Mouse (Mus musculus): ENCODE results near the gene Plcd1. TPM values are rescaled to one million over a fixed set of nuclear protein-coding genes. Genes with fewer than 3 reads are reported as not detected.

The Plcd1 gene
- polyA plus RNA-seq, 1 experiment from 2014 or later: 31.9 TPM

DNA sequence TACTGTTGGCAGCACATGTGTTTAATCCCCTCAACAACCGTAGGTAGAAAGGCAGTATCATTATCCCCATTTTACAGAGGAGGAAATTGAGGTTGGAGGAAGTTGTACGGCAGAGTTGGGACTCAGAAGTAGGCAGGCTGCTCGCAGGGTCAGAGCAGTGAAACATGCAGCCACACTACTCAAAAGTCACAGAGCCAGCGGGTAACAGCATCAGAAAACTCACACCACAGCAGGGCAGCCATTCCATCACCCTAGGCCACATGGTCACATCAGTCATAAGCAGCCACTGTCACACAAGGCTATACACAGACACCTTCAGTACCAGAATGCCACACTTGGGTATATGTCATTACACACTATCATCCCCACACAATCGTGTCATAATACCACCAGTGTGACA, 6.0 kb downstream of the Plcd1 start:
- 0 out of 2 replicates have a peak, but pooled peaks cover 4% of the 10 kb centered on the region for H3K36me3 ChIP-seq
- 89% methylated on average over 5 of the region's 5 CpGs for whole genome bisulfite sequencing
- no peak overlapping the region; the same call in 1 of the 2 replicates for H3K4me3 ChIP-seq
- ATAC-seq (ENCODE audit: low FRiP score, low read depth): no peak
- 0 out of 2 replicates have a peak overlapping the region, but pooled peaks have one; percentile 44 for H3K4me2 ChIP-seq (replicated peaks)
- no peaks in the 10 kb centered on the region for H3K9me3 ChIP-seq
- H3K9ac ChIP-seq (replicated peaks): no peak overlapping the region
- H3K4me1 ChIP-seq: peaks cover 36% of the 10 kb centered on the region
- no peak overlapping the region for H3K27ac ChIP-seq (replicated peaks)
- peaks cover 46% of the 10 kb centered on the region for H3K27me3 ChIP-seq

DNA sequence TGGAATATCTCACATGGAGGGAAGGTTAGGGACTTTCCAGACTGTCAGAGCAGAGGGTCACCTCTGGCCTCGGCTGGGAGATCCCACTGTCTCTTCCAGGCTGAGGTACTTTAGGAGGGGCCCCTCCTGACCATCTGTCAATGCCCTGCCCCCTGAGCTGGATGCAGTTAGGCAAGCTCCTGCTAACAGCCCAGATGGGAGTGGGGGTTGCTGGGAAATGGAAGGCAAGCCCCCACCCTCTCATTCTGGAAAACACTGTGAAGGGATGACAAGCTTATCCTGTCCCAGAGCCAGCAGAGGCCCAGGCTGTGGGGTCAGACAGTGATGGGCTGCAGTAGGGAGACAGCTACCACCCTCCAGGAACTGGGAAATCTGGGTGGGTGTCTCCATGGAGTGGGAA, 6.9 kb downstream of the Plcd1 start:
- Histone ChIP-seq H3K36me3 (0 out of 2 replicates have a peak, but pooled peaks cover 4% of the 10 kb centered on the region), H3K4me2 (replicated peaks) (no peak overlapping the region), H3K27ac (replicated peaks) (no peak overlapping the region), H3K9me3 (no peaks in the 10 kb centered on the region), H3K4me3 (no peak overlapping the region), H3K27me3 (peaks cover 37% of the 10 kb centered on the region), H3K4me1 (peaks cover 36% of the 10 kb centered on the region), H3K9ac (replicated peaks) (no peak overlapping the region)
- no peak for ATAC-seq (ENCODE audit: low FRiP score, low read depth)
- WGBS: 39% methylated on average over 1 of the region's 1 CpGs

DNA sequence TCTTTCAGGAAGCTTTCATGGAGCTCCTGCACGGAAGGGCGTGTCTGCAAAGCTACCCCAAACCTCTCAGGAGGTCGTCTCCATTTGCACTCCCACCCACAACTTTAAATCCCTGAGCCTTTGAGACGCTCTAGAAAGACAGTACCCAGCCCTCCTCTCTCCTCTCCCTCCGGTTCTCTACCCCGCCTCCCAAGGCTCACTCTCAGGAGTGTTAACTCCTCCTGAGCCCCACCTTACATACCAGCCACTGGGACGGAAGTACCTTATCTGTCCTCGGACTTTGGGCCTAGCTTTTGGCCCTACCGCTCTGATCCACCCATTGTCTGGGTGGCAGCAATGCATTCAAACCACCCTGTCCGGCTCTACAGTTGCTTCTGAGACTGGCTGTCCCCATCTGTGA, 9.3 kb downstream of the Plcd1 start:
- Histone ChIP-seq H3K27ac (replicated peaks) (no peak overlapping the region), H3K36me3 (0 out of 2 replicates have a peak, but pooled peaks cover 4% of the 10 kb centered on the region), H3K4me3 (no peak overlapping the region), H3K4me1 (peaks cover 35% of the 10 kb centered on the region), H3K27me3 (peaks cover 22% of the 10 kb centered on the region), H3K9me3 (no peaks in the 10 kb centered on the region), H3K9ac (replicated peaks) (no peak overlapping the region), H3K4me2 (replicated peaks) (no peak overlapping the region)
- WGBS: 77% methylated on average over 10 of the region's 10 CpGs
- no peak for ATAC-seq (ENCODE audit: low FRiP score, low read depth)

DNA sequence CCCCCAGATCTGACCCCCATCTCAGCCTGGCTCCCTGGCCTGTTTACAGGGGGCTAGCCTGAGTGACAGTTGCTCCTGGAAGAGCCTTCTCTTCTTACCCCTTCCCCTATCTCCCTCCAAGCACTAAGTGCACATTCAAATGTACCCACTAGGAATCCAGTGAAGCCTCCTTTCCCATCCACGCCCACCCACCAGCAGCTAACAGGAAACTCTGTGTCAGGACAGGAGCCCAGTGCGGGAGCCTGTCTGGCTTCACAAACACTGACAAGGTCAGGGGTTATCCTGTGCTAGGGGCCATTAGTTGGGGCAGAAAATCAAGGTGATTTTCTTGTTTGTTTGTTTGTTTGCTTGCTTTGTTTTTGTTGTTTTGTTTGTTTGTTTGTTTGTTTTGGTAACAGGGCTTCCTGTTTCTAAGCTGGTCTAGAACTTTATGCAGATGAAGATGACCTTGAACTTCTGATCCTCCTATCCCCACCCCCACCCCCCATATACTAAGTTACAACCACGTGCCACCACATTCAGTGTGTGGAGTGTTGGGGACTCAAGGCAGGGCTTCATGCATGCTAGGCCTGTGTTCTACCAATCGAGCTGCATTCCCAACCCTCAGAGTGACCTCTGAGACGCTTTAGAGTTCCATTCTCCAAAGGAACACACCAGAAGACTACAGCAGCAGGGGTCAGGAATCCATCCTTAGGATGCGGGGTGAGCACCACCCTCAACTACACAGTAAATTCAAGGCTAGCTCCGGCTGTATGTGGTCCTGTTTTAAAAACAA, 10.5 kb downstream of the Plcd1 start:
- Histone ChIP-seq H3K9ac (replicated peaks) (no peak overlapping the region), H3K4me3 (no peak overlapping the region), H3K27me3 (peaks cover 13% of the 10 kb centered on the region; the same call in 1 of the 2 replicates), H3K4me2 (replicated peaks) (no peak overlapping the region), H3K9me3 (no peaks in the 10 kb centered on the region), H3K4me1 (peaks cover 27% of the 10 kb centered on the region), H3K27ac (replicated peaks) (peak overlapping the region; percentile 87), H3K36me3 (peaks cover 8% of the 10 kb centered on the region; the same call in 1 of the 2 replicates)
- WGBS: 65% methylated on average over 7 of the region's 7 CpGs
- ATAC-seq (ENCODE audit: low FRiP score, low read depth): peak; percentile 38; the same call in 1 of the 2 replicates

DNA sequence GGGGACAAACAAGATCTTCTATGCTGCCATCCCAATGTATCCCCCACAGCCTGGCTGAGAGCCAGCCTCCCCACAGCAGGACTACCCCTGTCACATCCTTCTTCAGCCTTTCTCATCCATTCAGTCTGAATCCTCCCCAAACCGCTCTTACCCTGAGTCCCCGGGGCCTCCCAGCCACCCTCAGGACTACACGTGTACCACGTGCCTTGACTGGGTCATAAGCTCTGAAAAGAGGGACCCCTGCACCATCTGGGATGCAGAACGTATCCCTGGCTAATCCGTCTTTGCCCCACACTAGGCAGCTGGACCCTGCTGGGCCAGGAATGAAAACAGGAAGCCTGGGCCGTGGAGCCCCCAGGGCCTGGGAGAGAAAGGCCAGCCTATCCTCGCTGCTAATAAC, 11.3 kb downstream of the Plcd1 start:
- WGBS: under 1% methylated on average over 8 of the region's 8 CpGs
- no peaks in the 10 kb centered on the region for H3K9me3 ChIP-seq
- H3K4me2 ChIP-seq (replicated peaks): 0 out of 2 replicates have a peak overlapping the region, but pooled peaks have one; percentile 7
- peaks cover 6% of the 10 kb centered on the region; the same call in 1 of the 2 replicates for H3K27me3 ChIP-seq
- peaks cover 10% of the 10 kb centered on the region; the same call in 1 of the 2 replicates for H3K36me3 ChIP-seq
- H3K4me3 ChIP-seq: no peak overlapping the region
- peaks cover 26% of the 10 kb centered on the region for H3K4me1 ChIP-seq
- H3K9ac ChIP-seq (replicated peaks): 0 out of 2 replicates have a peak overlapping the region, but pooled peaks have one; percentile 11
- peak; percentile 91 for ATAC-seq (ENCODE audit: low FRiP score, low read depth)
- peak overlapping the region; percentile 87 for H3K27ac ChIP-seq (replicated peaks)

DNA sequence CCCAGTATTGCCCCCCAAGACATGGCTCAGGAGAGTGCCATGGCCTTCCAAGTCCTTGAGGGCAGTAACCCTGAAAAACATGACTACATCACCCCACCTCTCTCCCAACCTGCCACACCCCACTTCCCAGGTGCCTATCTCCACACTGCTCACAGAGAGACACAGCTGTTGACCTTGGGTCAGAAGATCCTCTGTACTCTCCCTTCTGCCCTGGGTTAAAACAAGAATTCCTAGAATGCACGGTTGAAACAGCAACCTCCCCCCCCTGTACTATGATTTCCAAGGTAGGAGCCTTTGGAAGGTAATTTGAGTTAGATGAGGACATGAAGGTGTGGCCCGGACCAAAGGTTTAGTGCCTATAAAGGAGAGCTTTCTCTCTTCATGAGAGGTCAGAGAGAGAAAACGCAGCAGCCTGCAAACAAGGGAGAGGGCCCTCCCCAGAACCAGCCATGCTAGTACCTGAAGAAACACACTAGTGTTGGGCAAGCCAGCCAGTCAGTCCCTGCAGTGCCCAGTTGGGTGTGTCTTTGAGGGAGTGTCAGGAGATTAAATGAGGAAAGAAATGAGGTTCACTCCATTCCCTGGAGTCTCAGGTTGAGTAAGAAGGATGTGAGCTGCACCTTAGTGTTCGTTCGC, 13.1 kb downstream of the Plcd1 start:
- no peak for ATAC-seq (ENCODE audit: low FRiP score, low read depth)
- Histone ChIP-seq H3K9me3 (no peaks in the 10 kb centered on the region), H3K4me3 (no peak overlapping the region), H3K9ac (replicated peaks) (no peak overlapping the region), H3K27ac (replicated peaks) (no peak overlapping the region), H3K4me2 (replicated peaks) (no peak overlapping the region), H3K4me1 (peaks cover 14% of the 10 kb centered on the region), H3K27me3 (0 out of 2 replicates have a peak, but pooled peaks cover 3% of the 10 kb centered on the region), H3K36me3 (peaks cover 24% of the 10 kb centered on the region; the same call in 1 of the 2 replicates)
- WGBS: 91% methylated on average over 5 of the region's 5 CpGs

DNA sequence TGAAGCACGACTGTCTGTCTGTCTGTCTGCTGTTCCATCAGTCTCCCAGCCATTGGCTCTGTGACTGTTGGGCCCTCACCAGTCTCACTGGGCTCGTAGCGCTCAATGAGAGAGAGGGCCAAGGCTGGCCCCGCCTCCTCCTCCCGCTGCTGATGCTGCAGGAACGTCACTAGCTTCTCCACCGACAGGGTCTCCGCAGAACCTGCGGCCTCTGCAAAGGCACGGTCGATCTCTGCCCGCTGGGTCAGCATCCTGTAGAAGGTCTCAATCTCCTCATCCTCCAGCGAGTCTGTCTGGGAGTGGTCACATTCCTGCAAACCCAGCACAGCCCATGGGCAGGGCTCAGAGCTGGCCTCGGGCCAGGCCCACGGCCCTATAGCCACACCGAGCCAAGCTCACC, 17.6 kb downstream of the Plcd1 start:
- H3K27ac ChIP-seq (replicated peaks): no peak overlapping the region
- no peak overlapping the region for H3K4me3 ChIP-seq
- H3K36me3 ChIP-seq: peaks cover 42% of the 10 kb centered on the region
- 72% methylated on average over 16 of the region's 16 CpGs for WGBS
- H3K4me1 ChIP-seq: no peaks in the 10 kb centered on the region
- H3K4me2 ChIP-seq (replicated peaks): no peak overlapping the region
- ATAC-seq (ENCODE audit: low FRiP score, low read depth): no peak
- no peaks in the 10 kb centered on the region for H3K9me3 ChIP-seq
- H3K9ac ChIP-seq (replicated peaks): no peak overlapping the region
- H3K27me3 ChIP-seq: no peaks in the 10 kb centered on the region

DNA sequence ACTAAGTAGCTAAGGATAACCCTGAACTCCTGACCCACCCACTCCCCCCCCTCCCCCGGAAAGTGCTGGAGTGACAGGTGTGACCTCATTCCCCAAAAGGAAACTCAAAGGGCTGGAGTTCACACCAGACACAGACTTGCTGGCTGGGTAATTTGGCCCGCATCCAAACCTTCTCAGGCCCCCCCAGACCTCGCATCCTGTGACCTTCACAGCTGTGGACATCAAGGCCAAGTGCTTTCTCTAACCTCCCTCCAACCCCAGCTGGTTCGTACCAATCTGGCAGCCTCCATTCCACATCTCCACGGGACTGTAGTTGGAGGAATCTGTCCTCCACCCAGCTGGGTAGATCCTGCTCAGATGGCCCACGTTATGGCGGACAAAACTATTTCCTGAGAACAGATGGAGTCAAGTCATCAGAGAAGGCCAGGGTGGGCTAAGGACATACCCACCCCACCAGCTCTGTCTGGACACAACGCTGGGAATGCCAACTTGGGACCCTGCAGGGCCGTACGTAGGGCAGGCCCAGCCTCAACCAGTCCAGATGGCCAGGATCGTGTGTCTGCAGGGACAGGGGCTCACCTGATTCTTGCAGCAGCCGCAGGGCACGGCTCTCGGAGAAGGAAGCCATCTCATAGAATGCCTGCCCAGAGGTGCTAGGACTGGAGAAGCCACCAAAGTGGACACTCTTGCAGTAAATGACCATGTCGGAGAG, 20.0 kb downstream of the Plcd1 start:
- H3K27ac ChIP-seq (replicated peaks): no peak overlapping the region
- H3K4me2 ChIP-seq (replicated peaks): no peak overlapping the region
- no peak overlapping the region for H3K4me3 ChIP-seq
- H3K4me1 ChIP-seq: no peaks in the 10 kb centered on the region
- H3K27me3 ChIP-seq: no peaks in the 10 kb centered on the region
- H3K9ac ChIP-seq (replicated peaks): no peak overlapping the region
- no peak for ATAC-seq (ENCODE audit: low FRiP score, low read depth)
- WGBS: 91% methylated on average over 15 of the region's 15 CpGs
- H3K36me3 ChIP-seq: peaks cover 42% of the 10 kb centered on the region
- H3K9me3 ChIP-seq: no peaks in the 10 kb centered on the region

DNA sequence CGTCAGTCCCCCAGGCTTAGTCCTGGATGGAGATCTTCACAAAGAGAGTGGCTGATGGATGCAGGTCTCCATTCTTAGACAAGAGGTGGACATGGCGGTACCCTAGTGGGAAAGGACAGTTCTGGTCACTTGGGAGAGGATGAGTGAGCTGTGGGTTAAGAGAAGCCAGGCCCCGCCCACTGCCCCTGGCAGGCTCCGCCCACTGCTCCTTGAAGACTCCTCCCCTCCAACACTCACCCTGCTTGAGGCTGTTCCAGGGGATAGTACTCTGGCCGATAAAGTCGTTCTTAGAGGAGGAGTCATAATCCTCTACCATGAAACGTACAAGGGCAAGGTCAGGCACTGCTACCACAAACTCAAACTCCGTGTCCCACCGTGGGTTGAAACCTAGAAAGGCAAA, 21.5 kb downstream of the Plcd1 start:
- H3K9ac ChIP-seq (replicated peaks): no peak overlapping the region
- H3K4me1 ChIP-seq: no peaks in the 10 kb centered on the region
- H3K36me3 ChIP-seq: peaks cover 33% of the 10 kb centered on the region
- no peak overlapping the region for H3K4me2 ChIP-seq (replicated peaks)
- H3K9me3 ChIP-seq: no peaks in the 10 kb centered on the region
- ATAC-seq (ENCODE audit: low FRiP score, low read depth): no peak
- H3K27ac ChIP-seq (replicated peaks): no peak overlapping the region
- H3K27me3 ChIP-seq: no peaks in the 10 kb centered on the region
- no peak overlapping the region for H3K4me3 ChIP-seq
- 88% methylated on average over 9 of the region's 9 CpGs for WGBS

DNA sequence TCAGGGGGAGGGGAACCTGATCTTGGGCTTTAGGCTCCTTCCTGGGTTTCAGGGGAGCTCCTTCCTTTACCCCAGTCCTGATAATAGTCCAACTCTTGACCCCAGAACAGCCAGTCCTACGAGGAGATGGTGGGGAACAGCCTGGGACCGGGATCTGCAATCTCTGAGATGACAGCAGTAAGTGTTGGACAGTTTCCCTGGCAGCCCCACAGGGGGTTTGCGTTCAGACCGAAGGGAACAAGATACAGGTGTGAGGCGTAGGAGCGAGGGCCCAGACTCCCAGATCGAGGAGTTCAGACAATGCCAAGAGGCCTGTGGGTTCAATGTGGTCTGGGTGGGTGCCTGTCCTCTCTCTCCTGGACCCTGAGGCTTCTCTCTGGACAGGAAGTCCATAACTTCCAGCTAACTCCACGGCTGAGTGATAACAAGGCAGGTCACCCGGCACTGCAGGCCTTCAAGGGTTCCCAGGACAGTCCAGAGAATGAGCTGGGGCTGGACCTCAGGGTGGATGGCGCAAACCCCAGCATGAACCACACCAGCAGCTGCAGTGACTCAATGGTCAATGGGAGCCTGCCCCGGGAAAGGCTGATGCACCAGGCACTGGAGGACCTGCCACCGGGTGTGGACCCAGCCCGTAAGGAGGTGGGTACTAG, 23.0 kb downstream of the Plcd1 start:
- 85% methylated on average over 13 of the region's 13 CpGs for WGBS
- Histone ChIP-seq H3K4me3 (no peak overlapping the region), H3K9ac (replicated peaks) (no peak overlapping the region), H3K4me2 (replicated peaks) (no peak overlapping the region), H3K36me3 (peaks cover 22% of the 10 kb centered on the region), H3K4me1 (no peaks in the 10 kb centered on the region), H3K27me3 (peaks cover 4% of the 10 kb centered on the region; the same call in 1 of the 2 replicates), H3K27ac (replicated peaks) (no peak overlapping the region), H3K9me3 (no peaks in the 10 kb centered on the region)
- ATAC-seq (ENCODE audit: low FRiP score, low read depth): no peak

DNA sequence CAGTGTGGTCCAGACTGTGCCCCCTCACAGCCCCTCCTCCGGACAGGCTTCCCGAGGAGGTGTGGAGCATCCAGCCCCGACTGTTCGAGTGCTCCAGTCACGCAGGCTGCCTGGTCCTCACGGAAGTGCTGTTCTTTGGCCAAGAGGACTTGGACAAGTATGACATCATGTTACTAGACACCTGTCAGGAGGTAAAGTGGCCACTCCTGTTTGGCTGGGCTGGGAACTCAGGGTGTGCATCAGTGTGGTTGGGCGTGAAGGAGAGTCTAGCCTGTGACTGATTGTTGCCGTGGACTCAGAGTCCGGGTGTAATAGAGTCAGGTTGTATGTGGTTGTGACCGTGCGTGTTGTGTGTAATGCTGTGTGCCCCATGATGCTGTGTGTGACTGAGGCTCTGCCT, 25.0 kb downstream of the Plcd1 start:
- H3K4me2 ChIP-seq (replicated peaks): no peak overlapping the region
- H3K4me1 ChIP-seq: 0 out of 2 replicates have a peak, but pooled peaks cover 2% of the 10 kb centered on the region
- no peaks in the 10 kb centered on the region for H3K9me3 ChIP-seq
- H3K27me3 ChIP-seq: peaks cover 4% of the 10 kb centered on the region
- WGBS: 86% methylated on average over 11 of the region's 11 CpGs
- no peak overlapping the region for H3K4me3 ChIP-seq
- H3K27ac ChIP-seq (replicated peaks): no peak overlapping the region
- H3K9ac ChIP-seq (replicated peaks): no peak overlapping the region
- ATAC-seq (ENCODE audit: low FRiP score, low read depth): no peak
- H3K36me3 ChIP-seq: peaks cover 14% of the 10 kb centered on the region
